Mouse (Mus musculus) thymus, postnatal 4 days (tissue): ENCODE measurements around the gene Fhad1.

Experiments used
- DNase-seq: peaks from one replicate; pipeline ENCODE4 v3.0.0; 2021

The Fhad1 gene

GRCm38 (mm10) chr4:141860246-141860841 is 154.5 kb downstream of the Fhad1 start:
- DNase-seq: no peak

- no peak for DNase-seq
Observed at GRCm38 (mm10) chr4:141859351-141859750, 155.5 kb downstream of the Fhad1 start.

GRCm38 (mm10) chr4:141858501-141858900 is 156.4 kb downstream of the Fhad1 start:
- no peak for DNase-seq

GRCm38 (mm10) chr4:141857422-141857930 is 157.4 kb downstream of the Fhad1 start:
- DNase-seq: peak; percentile 84

GRCm38 (mm10) chr4:141853437-141853836 is 161.4 kb downstream of the Fhad1 start:
- DNase-seq: peak; percentile 76

- peak; percentile 4 for DNase-seq
Observed at GRCm38 (mm10) chr4:141845999-141846398, 168.9 kb downstream of the Fhad1 start, which contains the start of gene Ctrc. TSS of gene Ctrc (minus strand) at chr4:141846359.
